Mouse (Mus musculus) olfactory bulb, adult 2 months (tissue): ENCODE results near the gene Gm34653. TPM values are rescaled to one million over a fixed set of nuclear protein-coding genes. Genes with fewer than 3 reads are reported as not detected.
"Not testable (repeated sequence)": the region's sequence is repeated elsewhere in the genome, so short reads cannot be mapped to it uniquely, and the experiment has no call there.

ENCODE experiments used
- H3K27ac ChIP-seq: fragments of 200-500 bp; 2 replicates; pipeline ENCODE4 v1.5.1; 2012; ENCODE audit warnings: low read depth, low read length; ENCODE audit not compliant: insufficient read depth
- H3K4me1 ChIP-seq: fragments of 200-500 bp; 2 replicates; pipeline ENCODE4 v1.6.1; 2012; ENCODE audit warnings: low read length; ENCODE audit not compliant: control insufficient read depth, insufficient read depth
- H3K4me3 ChIP-seq: fragments of 200-500 bp; 2 replicates; pipeline ENCODE4 v1.5.1; 2012; ENCODE audit warnings: mild to moderate bottlenecking, low read depth, low read length, moderate library complexity; ENCODE audit not compliant: insufficient read depth
- CTCF ChIP-seq: fragments of 200-500 bp; IDR thresholded peaks from 2 replicates; pipeline ENCODE4 v1.5.1; 2012; ENCODE audit warnings: low read depth, mild to moderate bottlenecking, low read length, moderate library complexity; ENCODE audit not compliant: insufficient read depth
- POLR2A ChIP-seq: fragments of 200-500 bp; IDR thresholded peaks from 2 replicates; pipeline ENCODE4 v1.6.1; 2012; ENCODE audit warnings: mild to moderate bottlenecking, low read depth, low read length, moderate library complexity; ENCODE audit not compliant: insufficient read depth
- WGBS: fragments of 180-500 bp; shearing (Covaris S2); methylation state at CpG from one replicate; pipeline ENCODE4 v1.1.7; 2018; 5-methylcytosine and 5-hydroxymethylcytosine counted together
- polyA plus RNA-seq: library from polyadenylated mRNA; stranded (reverse); fragments of >200 nt; gene quantifications from 2 replicates; pipeline ENCODE4 v1.2.4, GENCODE M21; 2012; ENCODE audit warnings: low replicate concordance; ENCODE audit not compliant: missing spikeins, insufficient read depth, insufficient read length

The Gm34653 gene
- polyA plus RNA-seq, 1 experiment, result not detected

- H3K4me3 ChIP-seq, result no peak overlapping the region
- peaks cover 2% of the 10 kb centered on the region; the same call in 1 of the 2 replicates for H3K4me1 ChIP-seq
- WGBS, result 67% methylated on average over 7 of the region's 7 CpGs
- TF ChIP-seq POLR2A, result no peak
- no peak for TF ChIP-seq CTCF
- H3K27ac ChIP-seq, result no peak overlapping the region
Measured at GRCm38 (mm10) chr2:34812706-34813105, 20.1 kb upstream of the Gm34653 start.

- H3K4me3 ChIP-seq, H3K27ac ChIP-seq, H3K4me1 ChIP-seq: not testable (repeated sequence)
- 97% methylated on average over 2 of the region's 2 CpGs for WGBS
Measured at GRCm38 (mm10) chr2:34815893-34816292, 16.9 kb upstream of the Gm34653 start.

- 95% methylated on average over 2 of the region's 2 CpGs for WGBS
- Histone ChIP-seq H3K4me3 (no peak overlapping the region), H3K27ac (no peak overlapping the region), H3K4me1 (no peaks in the 10 kb centered on the region)
- TF ChIP-seq CTCF, result no peak
- no peak for TF ChIP-seq POLR2A
Measured at GRCm38 (mm10) chr2:34818492-34818891, 14.3 kb upstream of the Gm34653 start.

DNA sequence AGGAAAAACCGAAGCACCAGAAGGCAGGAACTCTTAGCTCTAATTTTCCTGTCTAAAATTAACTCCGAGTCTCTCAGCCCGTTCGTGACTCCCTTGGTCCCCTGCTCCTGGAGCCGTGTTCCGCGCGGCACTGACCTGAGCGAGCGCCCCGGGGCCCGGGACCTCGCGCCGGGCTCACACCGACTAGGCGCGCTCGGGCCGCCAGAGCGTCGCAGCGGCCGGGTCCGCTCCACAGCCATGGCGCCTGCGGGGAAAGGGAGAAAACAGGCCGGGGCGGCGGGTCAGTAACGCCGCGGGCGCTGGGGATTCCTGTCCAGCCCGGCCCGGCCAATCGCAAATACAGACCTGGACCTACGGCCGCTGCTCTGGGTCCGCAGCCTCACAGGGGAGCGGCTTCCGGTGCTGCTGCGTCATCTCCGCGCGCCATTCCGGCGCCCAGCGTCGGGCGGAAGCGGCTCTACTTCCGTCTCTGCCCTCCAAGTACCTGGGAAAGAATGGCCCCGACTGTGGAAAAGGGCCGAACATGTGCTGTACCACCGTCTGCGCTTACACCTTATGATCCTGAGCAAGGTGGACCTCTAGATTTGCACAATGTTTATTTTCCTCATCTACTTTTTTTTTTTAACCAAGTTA lies 6.9 kb upstream of the Gm34653 start, which contains the start of gene Fbxw2:
Fbxw2 (minus strand) TSS at position 485 of the 633 bp plus-strand sequence.
- WGBS, result under 1% methylated on average over 57 of the region's 57 CpGs
- Histone ChIP-seq H3K4me1 (peaks cover 4% of the 10 kb centered on the region; the same call in 1 of the 2 replicates), H3K27ac (peak within 1 kb of the TSS; percentile 40; the same call in 1 of the 2 replicates), H3K4me3 (peak within 1 kb of the TSS; percentile 100)
- TF ChIP-seq CTCF (no peak), POLR2A (peak; percentile 85; the same call in 1 of the 2 replicates)

GRCm38 (mm10) chr2:34826460-34827231 lies 6.2 kb upstream of the Gm34653 start:
- peaks cover 4% of the 10 kb centered on the region; the same call in 1 of the 2 replicates for H3K4me1 ChIP-seq
- no peak for TF ChIP-seq POLR2A
- TF ChIP-seq CTCF, result no peak
- H3K4me3 ChIP-seq, result peak overlapping the region; percentile 100
- no peak overlapping the region for H3K27ac ChIP-seq
- 36% methylated on average over 20 of the region's 21 CpGs for WGBS

DNA sequence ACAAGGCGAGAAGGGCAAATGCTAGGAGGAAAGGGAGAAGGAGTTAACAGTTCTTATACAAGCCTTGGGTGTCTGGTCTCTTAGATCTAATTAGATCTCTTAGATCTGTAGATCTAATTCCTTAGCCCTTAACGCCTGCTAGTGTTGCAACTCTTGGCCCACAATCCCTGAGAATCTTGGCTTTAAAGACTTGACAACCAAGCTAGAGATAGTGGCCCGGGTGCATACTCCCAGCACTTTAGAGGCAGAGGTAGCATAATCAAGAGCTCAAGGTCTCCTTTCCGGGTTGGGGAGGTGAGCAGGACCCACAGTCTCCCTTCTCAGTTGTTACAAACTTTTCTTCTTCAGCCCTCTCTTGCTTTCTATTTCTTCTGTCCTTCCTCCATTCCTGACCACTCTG lies 5.2 kb upstream of the Gm34653 start:
- H3K27ac ChIP-seq, result no peak overlapping the region
- peaks cover 4% of the 10 kb centered on the region; the same call in 1 of the 2 replicates for H3K4me1 ChIP-seq
- no peak for TF ChIP-seq POLR2A
- no peak for TF ChIP-seq CTCF
- 88% methylated on average over 4 of the region's 4 CpGs for WGBS
- no peak overlapping the region for H3K4me3 ChIP-seq

GRCm38 (mm10) chr2:34828026-34828425 lies 4.8 kb upstream of the Gm34653 start:
- Histone ChIP-seq H3K4me3 (no peak overlapping the region), H3K27ac (no peak overlapping the region), H3K4me1 (peaks cover 4% of the 10 kb centered on the region; the same call in 1 of the 2 replicates)
- 88% methylated on average over 1 of the region's 1 CpGs for WGBS
- TF ChIP-seq POLR2A (no peak), CTCF (no peak)

DNA sequence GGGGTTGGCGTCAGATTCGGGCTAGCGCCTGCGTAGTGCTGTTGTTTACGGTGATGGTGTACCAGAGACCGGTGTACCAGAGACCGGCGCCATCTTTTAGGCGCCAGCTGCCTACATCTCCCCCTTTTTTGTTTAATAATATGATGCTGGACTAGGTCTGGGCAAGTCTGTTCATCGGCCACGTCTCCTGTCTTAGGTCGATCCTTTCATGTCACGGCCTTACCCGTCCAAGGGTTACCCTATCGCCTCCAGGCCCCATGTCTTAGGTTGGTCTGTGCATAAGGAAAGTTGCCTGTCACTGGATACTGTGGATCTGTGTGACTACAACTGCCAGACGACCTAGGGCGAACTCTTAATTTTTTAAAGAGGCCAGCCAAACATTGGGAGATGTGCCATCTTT lies 2.7 kb upstream of the Gm34653 start:
- WGBS, result 94% methylated on average over 17 of the region's 17 CpGs
- H3K4me1 ChIP-seq, H3K4me3 ChIP-seq, H3K27ac ChIP-seq: not testable (repeated sequence)

GRCm38 (mm10) chr2:34833624-34834023 lies 817 bp downstream of the Gm34653 start:
- Histone ChIP-seq H3K4me3 (no peak overlapping the region), H3K27ac (no peak overlapping the region), H3K4me1 (no peaks in the 10 kb centered on the region)
- TF ChIP-seq POLR2A (no peak), CTCF (no peak)
- 86% methylated on average over 17 of the region's 17 CpGs for WGBS
